Mouse (Mus musculus) left cerebral cortex, postnatal 36 days (tissue): ENCODE measurements at regions not wholly inside any gene's neighbourhood (a gene's known extent, or its start where the extent isn't known, plus 50 kb on each side); places are given as distances from the start of the nearest gene placed in this dataset.

ENCODE experiments used
- DNase-seq, 2 experiments: peaks; one replicate each; pipeline ENCODE4 v3.0.0; 2021 to 2022; ENCODE audit warnings: low spot score in 2 of 2, mixed read lengths in 1 of 2
- intact Hi-C: fragments of 180-260 bp; cut with DNase I; formaldehyde crosslinking; loops from one replicate; pipeline ENCODE4 v1.15.1; 2025

- no peak for DNase-seq
- intact Hi-C loops = no loop called here
These were observed 172.5 kb downstream of the Msrb3 start for GRCm38 (mm10) chr10:120726369-120726768.

- intact Hi-C loops = no loop called here
- DNase-seq = no peak
These were observed 176.9 kb downstream of the Msrb3 start for GRCm38 (mm10) chr10:120721956-120722532.

GRCm38 (mm10) chr10:120720981-120721380, 177.9 kb downstream of the Msrb3 start:
- DNase-seq = no peak
- intact Hi-C loops = no loop called here

- intact Hi-C loops = no loop called here
- no peak for DNase-seq
These were observed 178.8 kb downstream of the Msrb3 start for GRCm38 (mm10) chr10:120720061-120720460.

- intact Hi-C loops = no loop called here
- DNase-seq = no peak
These were observed 181.7 kb downstream of the Msrb3 start for GRCm38 (mm10) chr10:120717159-120717567.

- intact Hi-C loops = no loop called here
- no peak for DNase-seq
These were observed 182.5 kb downstream of the Msrb3 start for GRCm38 (mm10) chr10:120716391-120716790.

- intact Hi-C loops = loop anchor here (10.0 kb wide), 2 partner anchors 243 to 403 kb away; no protein-coding TSS in a partner anchor
- DNase-seq = no peak
These were observed 190.8 kb downstream of the Msrb3 start for GRCm38 (mm10) chr10:120707771-120708750.

- intact Hi-C loops = loop anchor here (10.0 kb wide), 2 partner anchors 242 to 402 kb away; no protein-coding TSS in a partner anchor
- DNase-seq = no peak
These were observed 192.1 kb downstream of the Msrb3 start for GRCm38 (mm10) chr10:120706684-120707290.

GRCm38 (mm10) chr10:120701833-120702232, 197.1 kb downstream of the Msrb3 start:
- peak; percentile 68 to 73 for DNase-seq
- intact Hi-C loops = loop anchor here (5.0 to 10.0 kb wide), 3 partner anchors 237 to 445 kb away; no protein-coding TSS in a partner anchor

- intact Hi-C loops = no loop called here
- DNase-seq = no peak
These were observed 201.5 kb downstream of the Msrb3 start for GRCm38 (mm10) chr10:120697275-120697856.

- DNase-seq = no peak
- intact Hi-C loops = no loop called here
These were observed 202.4 kb downstream of the Msrb3 start for GRCm38 (mm10) chr10:120696481-120696880.

GRCm38 (mm10) chr10:120694472-120694871, 204.4 kb downstream of the Msrb3 start:
- DNase-seq = no peak

GRCm38 (mm10) chr10:120691451-120691850, 207.4 kb downstream of the Msrb3 start:
- no peak for DNase-seq
- intact Hi-C loops = no loop called here

More at GRCm38 (mm10) chr10:120694472-120694871, 204.4 kb downstream of the Msrb3 start:
- intact Hi-C loops = no loop called here

- DNase-seq = no peak
- intact Hi-C loops = no loop called here
These were observed 209.9 kb upstream of the Hmga2 start for GRCm38 (mm10) chr10:120686123-120686522.

- DNase-seq = no peak
- intact Hi-C loops = no loop called here
These were observed 205.8 kb upstream of the Hmga2 start for GRCm38 (mm10) chr10:120682021-120682420.

GRCm38 (mm10) chr10:120679982-120680381, 203.7 kb upstream of the Hmga2 start:
- DNase-seq = no peak
- intact Hi-C loops = no loop called here

GRCm38 (mm10) chr10:120678277-120678676, 202.0 kb upstream of the Hmga2 start:
- intact Hi-C loops = no loop called here
- DNase-seq = no peak

GRCm38 (mm10) chr10:120675369-120675768, 199.1 kb upstream of the Hmga2 start:
- DNase-seq = no peak
- intact Hi-C loops = no loop called here

GRCm38 (mm10) chr10:120674321-120675045, 198.2 kb upstream of the Hmga2 start:
- DNase-seq = no peak
- intact Hi-C loops = no loop called here
